Mouse (Mus musculus) CD4-positive, CD25-positive, alpha-beta regulatory T cell (primary cell): ENCODE measurements around the gene 2310007B03Rik. TPM values are rescaled to one million over a fixed set of nuclear protein-coding genes. Genes with fewer than 3 reads are reported as not detected.

Source experiments
- polyA plus RNA-seq: library from polyadenylated mRNA; unstranded; fragments of 100-300 nt; shearing (Covaris generic); gene quantifications from one replicate; pipeline ENCODE4 v1.2.1, GENCODE M21; 2017

The 2310007B03Rik gene
- polyA plus RNA-seq: not detected

DNA sequence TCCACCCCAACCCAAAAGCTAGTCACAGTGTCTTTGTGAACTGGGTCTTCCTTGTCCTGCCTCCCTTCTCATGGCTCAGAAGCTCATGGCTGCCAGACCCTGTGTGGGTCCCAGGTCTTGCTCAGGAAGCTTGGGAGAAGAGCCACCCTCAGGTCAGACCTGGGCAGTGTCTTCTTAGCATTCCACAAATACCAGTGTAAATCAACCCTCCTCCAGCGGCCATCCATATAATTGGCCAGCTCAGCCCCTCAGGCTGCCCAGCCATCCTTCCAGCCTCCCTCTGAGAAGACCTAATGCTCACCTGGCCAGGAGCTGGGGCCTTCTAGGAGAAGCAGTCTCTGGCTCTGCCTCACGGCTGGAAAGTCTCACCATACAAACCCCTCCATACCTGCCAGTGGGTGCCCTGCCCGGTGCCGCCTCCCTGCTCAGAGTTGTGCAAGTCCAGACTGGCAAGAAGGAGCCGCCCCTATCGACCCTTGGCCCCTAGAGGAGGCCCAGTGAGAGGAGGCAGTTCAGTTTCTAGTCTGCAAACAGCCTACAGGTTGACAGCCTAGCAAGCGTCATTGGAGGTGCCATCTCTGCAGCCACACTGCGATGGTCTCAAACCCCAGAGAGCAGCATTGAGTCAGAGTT, at the start of gene 2310007B03Rik:
TSS of gene 2310007B03Rik (minus strand) at position 448 of the 633 bp plus-strand sequence.

DNA sequence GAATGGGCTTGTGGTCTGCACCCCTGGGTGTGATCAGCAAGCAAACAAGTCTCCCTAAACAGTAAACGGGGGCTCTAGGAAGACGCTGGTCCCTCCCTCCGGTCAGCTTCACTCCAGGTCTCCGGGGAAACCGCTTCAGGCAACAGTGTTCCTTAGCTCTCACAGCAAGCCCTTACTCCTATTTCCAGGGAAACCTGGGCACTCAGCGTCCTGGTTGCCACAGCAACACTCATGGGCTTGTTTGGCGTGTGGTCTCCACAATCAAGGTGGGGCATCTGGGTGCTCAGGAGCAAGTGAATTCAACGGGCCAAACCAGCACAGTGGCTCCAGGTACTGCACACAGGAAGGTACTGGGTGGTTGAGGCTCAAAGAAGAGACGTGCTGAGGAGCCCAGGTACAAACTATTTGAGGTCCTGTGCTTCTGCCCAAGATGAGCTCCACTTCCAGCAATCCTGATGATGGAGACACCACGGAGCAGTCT, 7.6 kb upstream of the 2310007B03Rik start, which contains the start of gene Crocc2:
TSS of gene Crocc2 (plus strand) at position 431 of the 481 bp plus-strand sequence.

DNA sequence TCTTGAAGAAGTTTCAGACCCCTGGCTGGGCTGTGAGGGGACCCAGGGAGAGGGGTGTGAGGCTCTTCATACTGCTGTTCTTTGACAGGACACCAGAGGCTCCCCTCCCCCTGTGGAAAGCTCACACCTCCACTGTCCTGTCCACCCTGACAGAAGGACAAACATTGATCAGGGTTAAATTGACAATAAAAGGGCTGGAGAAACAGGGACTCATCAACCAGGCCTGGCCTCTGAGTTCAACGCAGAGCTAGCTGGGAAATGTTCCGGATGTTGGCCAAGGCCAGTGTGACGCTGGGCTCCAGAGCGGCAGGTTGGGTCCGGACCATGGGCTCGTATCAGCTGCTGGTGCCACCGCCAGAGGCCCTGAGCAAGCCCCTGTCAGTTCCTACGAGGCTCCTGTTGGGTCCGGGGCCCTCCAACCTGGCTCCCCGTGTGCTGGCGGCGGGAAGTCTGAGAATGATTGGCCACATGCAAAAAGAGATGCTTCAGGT, 25.7 kb downstream of the 2310007B03Rik start, which contains the start of gene Agxt:
TSS of gene Agxt (plus strand) at position 205 of the 491 bp plus-strand sequence.

DNA sequence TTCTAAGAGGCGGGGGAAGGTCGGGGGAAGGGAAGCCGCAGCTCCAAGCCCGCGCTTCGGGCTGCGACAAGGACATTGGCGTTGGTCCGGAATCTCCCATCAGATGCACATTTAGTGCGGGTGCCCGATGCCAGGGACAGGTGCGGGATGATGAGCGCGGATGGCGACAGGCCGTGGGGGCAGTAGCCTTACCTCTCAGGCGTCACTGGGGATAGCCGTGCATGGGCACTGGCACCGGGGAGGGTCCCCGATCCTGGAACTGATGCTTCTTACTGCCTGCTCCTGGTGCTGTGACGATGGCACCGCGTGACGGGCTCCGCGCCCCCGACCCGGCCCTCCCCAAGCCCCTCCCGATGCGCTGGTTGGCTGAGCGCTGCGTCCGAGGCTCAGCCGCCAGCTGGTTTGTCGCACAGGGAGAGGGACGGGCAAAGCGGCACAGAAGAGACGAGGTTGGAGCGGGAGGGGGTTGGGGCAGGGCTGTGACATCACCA, 59.1 kb downstream of the 2310007B03Rik start, which contains the start of gene Kif1a:
TSS of gene Kif1a (minus strand) at position 381 of the 491 bp plus-strand sequence.

Other genes starting within 250 kb of the 2310007B03Rik start
- 14.9 TPM for gene Capn10, start 226.6 kb downstream of the 2310007B03Rik start, polyA plus RNA-seq
- 0.47 TPM for gene Gpr35, start 210.1 kb downstream of the 2310007B03Rik start, polyA plus RNA-seq
- not detected for gene Aqp12, start 154.6 kb downstream of the 2310007B03Rik start, polyA plus RNA-seq
- not detected for gene Kif1a, start 59.0 kb downstream of the 2310007B03Rik start, polyA plus RNA-seq
- gene Agxt, start 25.7 kb downstream of the 2310007B03Rik start, polyA plus RNA-seq: not detected
- not detected for gene Crocc2, start 7.8 kb upstream of the 2310007B03Rik start, polyA plus RNA-seq
- gene Sned1, start 74.9 kb upstream of the 2310007B03Rik start, polyA plus RNA-seq: 0.19 TPM
- 20.4 TPM for gene Mterf4, start 145.0 kb upstream of the 2310007B03Rik start, polyA plus RNA-seq
- 57.0 TPM for gene Ppp1r7, start 181.9 kb upstream of the 2310007B03Rik start, polyA plus RNA-seq
- 1.7 TPM for gene Pask, start 182.5 kb upstream of the 2310007B03Rik start, polyA plus RNA-seq
- 0.16 TPM for gene Ano7, start 213.0 kb upstream of the 2310007B03Rik start, polyA plus RNA-seq